Mouse (Mus musculus) liver, embryonic 11.5 days (tissue): ENCODE results near the gene Olfr1023. TPM values are rescaled to one million over a fixed set of nuclear protein-coding genes. Genes with fewer than 3 reads are reported as not detected.

Source experiments
- polyA plus RNA-seq: library from polyadenylated mRNA; unstranded; fragments of >200 nt; fragmentation: Nextera tagmentation; extraction: Ambion mirVana; gene quantifications from 2 replicates; pipeline ENCODE4 v1.2.1, GENCODE M21; 2014

The Olfr1023 gene
- polyA plus RNA-seq, 1 experiment from 2014 or later = not detected

Other genes starting within 250 kb of the Olfr1023 start
- not detected in 2 replicates for gene Olfr1002, start 234.9 kb upstream of the Olfr1023 start, polyA plus RNA-seq
- not detected in 2 replicates for gene Olfr154, start 221.2 kb upstream of the Olfr1023 start, polyA plus RNA-seq
- gene Olfr1006, start 206.9 kb upstream of the Olfr1023 start, polyA plus RNA-seq = not detected in 2 replicates
- not detected in 2 replicates for gene Olfr1008, start 196.2 kb upstream of the Olfr1023 start, polyA plus RNA-seq
- not detected in 2 replicates for gene Olfr1009, start 170.2 kb upstream of the Olfr1023 start, polyA plus RNA-seq
- not detected in 2 replicates for gene Olfr1012, start 122.9 kb upstream of the Olfr1023 start, polyA plus RNA-seq
- gene Olfr1013, start 118.5 kb upstream of the Olfr1023 start, polyA plus RNA-seq = not detected in 2 replicates
- not detected in 2 replicates for gene Olfr1014, start 112.9 kb upstream of the Olfr1023 start, polyA plus RNA-seq
- gene Olfr1015, start 103.6 kb upstream of the Olfr1023 start, polyA plus RNA-seq = not detected in 2 replicates
- not detected in 2 replicates for gene Olfr1016, start 83.1 kb upstream of the Olfr1023 start, polyA plus RNA-seq
- not detected in 2 replicates for gene Olfr1018, start 67.2 kb upstream of the Olfr1023 start, polyA plus RNA-seq
- not detected in 2 replicates for gene Olfr1019, start 40.2 kb upstream of the Olfr1023 start, polyA plus RNA-seq
- not detected in 2 replicates for gene Olfr1020, start 38.6 kb upstream of the Olfr1023 start, polyA plus RNA-seq
- gene Olfr1022, start 17.0 kb upstream of the Olfr1023 start, polyA plus RNA-seq = not detected in 2 replicates
- not detected in 2 replicates for gene Olfr1024, start 19.4 kb downstream of the Olfr1023 start, polyA plus RNA-seq
- not detected in 2 replicates for gene Olfr1025-ps1, start 29.6 kb downstream of the Olfr1023 start, polyA plus RNA-seq
- not detected in 2 replicates for gene Olfr1026, start 35.9 kb downstream of the Olfr1023 start, polyA plus RNA-seq
- gene Olfr1028, start 64.8 kb downstream of the Olfr1023 start, polyA plus RNA-seq = not detected in 2 replicates
- not detected in 2 replicates for gene Olfr1029, start 88.3 kb downstream of the Olfr1023 start, polyA plus RNA-seq
- not detected in 2 replicates for gene Olfr1030, start 93.6 kb downstream of the Olfr1023 start, polyA plus RNA-seq
- not detected in 2 replicates for gene Olfr1031, start 104.7 kb downstream of the Olfr1023 start, polyA plus RNA-seq
- not detected in 2 replicates for gene Olfr1032, start 119.9 kb downstream of the Olfr1023 start, polyA plus RNA-seq
- gene Olfr1033, start 135.0 kb downstream of the Olfr1023 start, polyA plus RNA-seq = 0.60 and 0.88 TPM in 2 replicates
- not detected in 2 replicates for gene Olfr1034, start 160.2 kb downstream of the Olfr1023 start, polyA plus RNA-seq
- gene Olfr1036, start 188.4 kb downstream of the Olfr1023 start, polyA plus RNA-seq = not detected in 2 replicates
- not detected in 2 replicates for gene Olfr1037, start 201.7 kb downstream of the Olfr1023 start, polyA plus RNA-seq